Mouse (Mus musculus) brain, embryonic 14.5 days (tissue): ENCODE data around the gene Slc25a15.

Experiments used
- CTCF ChIP-seq: fragments of 200-500 bp; IDR thresholded peaks from 2 replicates; pipeline ENCODE4 v1.5.1; 2012; ENCODE audit warnings: inconsistent platforms, mild to moderate bottlenecking, moderate library complexity, borderline replicate concordance; ENCODE audit not compliant: insufficient read depth, insufficient read length; ENCODE audit errors: extremely low read depth
- POLR2A ChIP-seq: fragments of 200-500 bp; IDR thresholded peaks from 2 replicates; pipeline ENCODE4 v1.6.1; 2012; ENCODE audit warnings: mild to moderate bottlenecking, inconsistent platforms, borderline replicate concordance; ENCODE audit not compliant: poor library complexity, insufficient read depth, insufficient read length, severe bottlenecking; ENCODE audit errors: extremely low read depth

- TF ChIP-seq CTCF (no peak), POLR2A (no peak)
These were observed 13.2 kb downstream of the Slc25a15 start for GRCm38 (mm10) chr8:22385158-22385557.
